Mouse (Mus musculus) ES-Bruce4 (cell line): ENCODE data around the gene Itga10. TPM values are rescaled to one million over a fixed set of nuclear protein-coding genes. Genes with fewer than 3 reads are reported as not detected.
"Not testable (repeated sequence)": the region's sequence is repeated elsewhere in the genome, so short reads cannot be mapped to it uniquely, and the experiment has no call there.

ENCODE experiments used
- H3K27ac ChIP-seq: 2 replicates; pipeline ENCODE4 v1.5.1; 2012; ENCODE audit warnings: low read length, inconsistent platforms; ENCODE audit not compliant: insufficient read depth
- H3K27me3 ChIP-seq: 2 replicates; pipeline ENCODE4 v1.6.1; 2012; ENCODE audit warnings: mild to moderate bottlenecking, low read length, inconsistent platforms; ENCODE audit not compliant: control insufficient read depth, poor library complexity, insufficient read depth, severe bottlenecking
- H3K36me3 ChIP-seq: 2 replicates; pipeline ENCODE4 v1.6.1; 2012; ENCODE audit warnings: inconsistent platforms, mild to moderate bottlenecking, low read length, moderate library complexity; ENCODE audit not compliant: control insufficient read depth, poor library complexity, insufficient read depth, severe bottlenecking
- H3K4me1 ChIP-seq: one replicate; pipeline ENCODE4 v1.8.1; 2011; ENCODE audit warnings: low read length; ENCODE audit not compliant: control insufficient read depth, insufficient read depth
- H3K4me3 ChIP-seq: 2 replicates; pipeline ENCODE4 v1.5.1; 2011; ENCODE audit warnings: low read depth, mild to moderate bottlenecking, low read length
- H3K9ac ChIP-seq: 2 replicates; pipeline ENCODE4 v1.6.1; 2012; ENCODE audit warnings: low read depth, mild to moderate bottlenecking, inconsistent platforms; ENCODE audit not compliant: poor library complexity, severe bottlenecking
- H3K9me3 ChIP-seq: replicated peaks from 2 replicates; pipeline ENCODE4 v1.6.1; 2012; ENCODE audit warnings: mild to moderate bottlenecking, low read length, inconsistent platforms; ENCODE audit not compliant: control insufficient read depth, poor library complexity, insufficient read depth, severe bottlenecking
- CTCF ChIP-seq: IDR thresholded peaks from one replicate; pipeline ENCODE4 v1.8.1; 2011; ENCODE audit warnings: low read depth, low read length
- EP300 ChIP-seq: IDR thresholded peaks from 2 replicates; pipeline ENCODE4 v1.6.1; 2011; ENCODE audit warnings: low read depth, low read length; ENCODE audit not compliant: insufficient read depth
- POLR2A ChIP-seq: IDR thresholded peaks from one replicate; pipeline ENCODE4 v1.8.1; 2011; ENCODE audit warnings: low read length; ENCODE audit not compliant: insufficient read depth
- polyA plus RNA-seq: library from polyadenylated mRNA; stranded (reverse); fragments of >200 nt; gene quantifications from 2 replicates; pipeline ENCODE4 v1.2.4, GENCODE M21; 2011; ENCODE audit warnings: low read depth; ENCODE audit not compliant: missing spikeins, insufficient read depth, insufficient read length

The Itga10 gene
- polyA plus RNA-seq, 1 experiment: 1.1 TPM

- Histone ChIP-seq H3K9me3 (no peaks in the 10 kb centered on the region), H3K4me3 (peak overlapping the region; percentile 23), H3K27ac (no peak overlapping the region), H3K4me1 (no peaks in the 10 kb centered on the region), H3K27me3 (no peaks in the 10 kb centered on the region), H3K36me3 (peaks cover 18% of the 10 kb centered on the region), H3K9ac (peak overlapping the region; percentile 88)
- TF ChIP-seq POLR2A (no peak), EP300 (no peak), CTCF (no peak)
Measured at GRCm38 (mm10) chr3:96636448-96636847, 8.9 kb upstream of the Itga10 start.

GRCm38 (mm10) chr3:96639219-96639618 is 6.2 kb upstream of the Itga10 start:
- no peak overlapping the region for H3K9ac ChIP-seq
- no peaks in the 10 kb centered on the region for H3K27me3 ChIP-seq
- no peak overlapping the region for H3K27ac ChIP-seq
- TF ChIP-seq POLR2A: no peak
- peak; percentile 64 for TF ChIP-seq CTCF
- H3K36me3 ChIP-seq: peaks cover 10% of the 10 kb centered on the region
- no peaks in the 10 kb centered on the region for H3K9me3 ChIP-seq
- no peaks in the 10 kb centered on the region for H3K4me1 ChIP-seq
- no peak overlapping the region for H3K4me3 ChIP-seq

- TF ChIP-seq POLR2A (no peak), CTCF (no peak), EP300 (no peak)
- Histone ChIP-seq H3K9me3 (no peaks in the 10 kb centered on the region), H3K27me3 (no peaks in the 10 kb centered on the region), H3K36me3 (peaks cover 5% of the 10 kb centered on the region; the same call in 1 of the 2 replicates), H3K4me3 (no peak overlapping the region), H3K9ac (no peak overlapping the region), H3K27ac (no peak overlapping the region), H3K4me1 (peaks cover 2% of the 10 kb centered on the region)
Measured at GRCm38 (mm10) chr3:96647365-96647764, 2.0 kb downstream of the Itga10 start.

GRCm38 (mm10) chr3:96660901-96661300 is 15.5 kb downstream of the Itga10 start:
- TF ChIP-seq CTCF (no peak), EP300 (no peak), POLR2A (no peak)

GRCm38 (mm10) chr3:96662731-96663316 is 17.4 kb downstream of the Itga10 start:
- no peaks in the 10 kb centered on the region for H3K27me3 ChIP-seq
- no peaks in the 10 kb centered on the region for H3K4me1 ChIP-seq
- peak overlapping the region; percentile 34 for H3K9ac ChIP-seq
- no peaks in the 10 kb centered on the region for H3K9me3 ChIP-seq
- no peak for TF ChIP-seq EP300
- TF ChIP-seq POLR2A: no peak
- no peak for TF ChIP-seq CTCF
- peak overlapping the region; percentile 35 for H3K27ac ChIP-seq
- H3K36me3 ChIP-seq: no peaks in the 10 kb centered on the region
- H3K4me3 ChIP-seq: peak overlapping the region; percentile 18; the same call in 1 of the 2 replicates

More at GRCm38 (mm10) chr3:96660901-96661300, 15.5 kb downstream of the Itga10 start:
- no peaks in the 10 kb centered on the region for H3K36me3 ChIP-seq
- no peak overlapping the region for H3K27ac ChIP-seq
- no peaks in the 10 kb centered on the region for H3K27me3 ChIP-seq
- H3K9ac ChIP-seq: no peak overlapping the region
- H3K9me3 ChIP-seq: no peaks in the 10 kb centered on the region
- no peak overlapping the region for H3K4me3 ChIP-seq
- H3K4me1 ChIP-seq: no peaks in the 10 kb centered on the region

- peak overlapping the region; percentile 54 for H3K4me3 ChIP-seq
- peak overlapping the region; percentile 34 for H3K9ac ChIP-seq
- H3K27ac ChIP-seq: peak overlapping the region; percentile 73
- H3K36me3 ChIP-seq: no peaks in the 10 kb centered on the region
- H3K4me1 ChIP-seq: no peaks in the 10 kb centered on the region
- peak; percentile 85 for TF ChIP-seq EP300
- no peak for TF ChIP-seq POLR2A
- peak; percentile 54 for TF ChIP-seq CTCF
- H3K27me3 ChIP-seq: no peaks in the 10 kb centered on the region
- H3K9me3 ChIP-seq: no peaks in the 10 kb centered on the region
Measured at GRCm38 (mm10) chr3:96663432-96664239, 18.3 kb downstream of the Itga10 start.

GRCm38 (mm10) chr3:96665732-96666363 is 20.5 kb downstream of the Itga10 start:
- H3K9me3 ChIP-seq, H3K9ac ChIP-seq, H3K27ac ChIP-seq, H3K4me1 ChIP-seq, H3K27me3 ChIP-seq, H3K4me3 ChIP-seq, H3K36me3 ChIP-seq: not testable (repeated sequence)
